Mouse (Mus musculus): ENCODE results near the gene Smdt1. TPM values are rescaled to one million over a fixed set of nuclear protein-coding genes. Genes with fewer than 3 reads are reported as not detected.

Gene Smdt1
- total RNA-seq, 1 experiment from 2014 or later = 61.4 TPM

GRCm38 (mm10) chr15:82341036-82341501 is 2.3 kb downstream of the Smdt1 start:
- ATAC-seq (replicated peaks in 1 of 2; ENCODE audit: insufficient read depth in 1 of 2, low FRiP score in 2 of 2, low TSS enrichment in 1 of 2, low read depth in 1 of 2, poor library complexity in 2 of 2, severe bottlenecking in 2 of 2) = 0 out of 4 replicates have a peak, but pooled peaks of 1 of the 2 experiments have one; percentile 6

DNA sequence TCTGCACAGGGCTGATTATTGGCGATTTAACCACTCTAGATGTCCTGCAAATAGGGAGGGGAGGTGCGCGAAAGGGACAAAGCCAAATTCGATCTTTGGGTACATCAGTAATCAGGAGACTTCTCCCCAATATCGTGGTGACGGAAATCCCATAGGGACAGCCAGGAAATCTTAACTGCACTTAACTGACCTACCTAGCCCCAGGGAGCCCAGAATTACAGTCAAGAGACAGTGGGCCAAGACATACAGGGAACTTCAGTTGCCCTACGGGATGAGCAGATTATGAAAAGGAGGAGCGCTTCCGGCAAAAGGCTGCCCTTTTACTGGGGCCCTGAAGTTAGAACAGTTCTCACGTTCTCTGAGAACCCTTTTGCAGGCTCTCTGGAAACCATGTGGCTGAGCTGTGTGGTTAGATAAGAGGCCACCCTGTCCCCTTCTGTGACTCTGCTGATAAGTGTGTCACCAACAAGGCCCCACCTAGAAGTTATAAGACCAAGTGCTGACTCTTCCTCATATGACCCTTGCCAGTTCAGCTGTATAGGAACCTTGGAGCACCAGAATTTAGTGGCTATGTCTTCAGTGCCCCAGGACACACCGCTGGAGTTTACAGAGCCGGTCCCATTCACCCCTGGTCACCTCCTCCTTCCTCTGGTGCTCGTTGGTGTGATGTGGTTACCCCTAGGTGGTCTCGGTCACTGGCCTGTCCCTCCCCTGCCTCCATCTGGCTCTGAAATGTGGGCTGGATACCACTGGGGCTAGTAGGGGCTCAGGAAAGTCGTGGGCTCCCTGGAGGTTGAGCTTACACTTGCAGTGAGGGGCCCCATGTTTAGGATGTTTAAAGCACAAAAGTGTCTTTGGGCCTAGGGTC is 3.1 kb downstream of the Smdt1 start:
- ATAC-seq (replicated peaks in 1 of 2; ENCODE audit: insufficient read depth in 1 of 2, low FRiP score in 2 of 2, low TSS enrichment in 1 of 2, low read depth in 1 of 2, poor library complexity in 2 of 2, severe bottlenecking in 2 of 2) = peak; percentile 34 to 40

GRCm38 (mm10) chr15:82342543-82342935 is 3.8 kb downstream of the Smdt1 start:
- ATAC-seq (replicated peaks in 1 of 2; ENCODE audit: insufficient read depth in 1 of 2, low FRiP score in 2 of 2, low TSS enrichment in 1 of 2, low read depth in 1 of 2, poor library complexity in 2 of 2, severe bottlenecking in 2 of 2) = no peak

GRCm38 (mm10) chr15:82343368-82344287 is 4.9 kb downstream of the Smdt1 start:
- ATAC-seq (replicated peaks in 1 of 2; ENCODE audit: insufficient read depth in 1 of 2, low FRiP score in 2 of 2, low TSS enrichment in 1 of 2, low read depth in 1 of 2, poor library complexity in 2 of 2, severe bottlenecking in 2 of 2) = no peak

- no peak for ATAC-seq (replicated peaks in 1 of 2; ENCODE audit: insufficient read depth in 1 of 2, low FRiP score in 2 of 2, low TSS enrichment in 1 of 2, low read depth in 1 of 2, poor library complexity in 2 of 2, severe bottlenecking in 2 of 2)
Measured at GRCm38 (mm10) chr15:82344971-82345370, 6.2 kb downstream of the Smdt1 start.

DNA sequence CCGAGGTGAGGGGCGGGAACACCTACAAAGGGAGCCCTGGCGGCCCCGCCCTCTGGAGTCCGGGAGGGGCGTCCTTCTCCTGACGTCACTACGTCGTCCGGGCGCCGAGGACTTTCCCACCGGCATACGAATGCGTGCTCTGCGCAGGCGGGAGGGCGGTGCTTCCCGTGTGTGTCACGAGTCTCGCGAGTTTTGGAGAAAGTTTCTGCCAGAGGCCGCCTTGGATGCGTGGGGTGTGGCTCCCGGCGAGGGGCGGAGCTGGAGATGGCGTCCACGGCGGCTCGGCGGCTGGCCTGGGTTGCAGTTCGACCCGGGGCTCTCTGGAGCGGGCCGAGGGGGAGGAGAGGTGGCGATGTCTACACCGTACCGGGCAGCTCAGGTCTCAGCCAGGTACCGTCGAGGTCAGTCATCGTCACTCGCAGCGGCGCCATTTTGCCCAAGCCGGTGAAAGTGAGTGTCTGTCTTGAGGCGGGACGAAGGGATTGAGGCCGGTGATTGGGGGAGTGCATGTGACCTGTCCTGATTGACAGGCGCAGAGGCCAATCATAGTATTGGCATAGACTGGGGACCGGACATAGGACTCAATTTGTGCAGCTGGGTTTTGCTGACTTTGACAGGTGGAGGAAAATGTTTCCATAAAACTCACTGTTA is 7.2 kb downstream of the Smdt1 start:
- peak; percentile 77 to 83 for ATAC-seq (replicated peaks in 1 of 2; ENCODE audit: insufficient read depth in 1 of 2, low FRiP score in 2 of 2, low TSS enrichment in 1 of 2, low read depth in 1 of 2, poor library complexity in 2 of 2, severe bottlenecking in 2 of 2)

- no peak for ATAC-seq (replicated peaks in 1 of 2; ENCODE audit: insufficient read depth in 1 of 2, low FRiP score in 2 of 2, low TSS enrichment in 1 of 2, low read depth in 1 of 2, poor library complexity in 2 of 2, severe bottlenecking in 2 of 2)
Measured at GRCm38 (mm10) chr15:82346580-82347302, 8.0 kb downstream of the Smdt1 start.

DNA sequence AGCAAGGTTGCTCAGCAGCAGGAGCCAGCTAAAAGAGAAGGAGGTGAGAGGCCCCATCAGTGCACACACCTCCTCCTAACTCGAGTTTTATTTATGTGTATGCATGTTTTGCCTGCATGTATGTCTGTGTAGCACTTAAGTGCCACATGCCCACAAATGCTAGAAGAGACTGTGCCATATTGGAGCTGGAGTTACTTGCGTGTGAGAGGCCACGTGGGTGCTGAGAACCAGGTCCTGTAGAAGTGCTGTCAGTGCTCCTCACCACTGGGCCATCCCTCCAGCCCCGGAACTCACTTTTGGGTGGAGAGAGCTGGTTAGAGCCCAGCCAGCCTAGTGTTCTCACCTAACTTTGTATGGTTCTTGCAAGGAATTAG is 8.5 kb downstream of the Smdt1 start:
- no peak for ATAC-seq (replicated peaks in 1 of 2; ENCODE audit: insufficient read depth in 1 of 2, low FRiP score in 2 of 2, low TSS enrichment in 1 of 2, low read depth in 1 of 2, poor library complexity in 2 of 2, severe bottlenecking in 2 of 2)

- ATAC-seq (replicated peaks in 1 of 2; ENCODE audit: insufficient read depth in 1 of 2, low FRiP score in 2 of 2, low TSS enrichment in 1 of 2, low read depth in 1 of 2, poor library complexity in 2 of 2, severe bottlenecking in 2 of 2) = no peak
Measured at GRCm38 (mm10) chr15:82347852-82348251, 9.1 kb downstream of the Smdt1 start.

GRCm38 (mm10) chr15:82348258-82348998 is 9.7 kb downstream of the Smdt1 start:
- ATAC-seq (replicated peaks in 1 of 2; ENCODE audit: insufficient read depth in 1 of 2, low FRiP score in 2 of 2, low TSS enrichment in 1 of 2, low read depth in 1 of 2, poor library complexity in 2 of 2, severe bottlenecking in 2 of 2) = no peak

- no peak for ATAC-seq (replicated peaks in 1 of 2; ENCODE audit: insufficient read depth in 1 of 2, low FRiP score in 2 of 2, low TSS enrichment in 1 of 2, low read depth in 1 of 2, poor library complexity in 2 of 2, severe bottlenecking in 2 of 2)
Measured at GRCm38 (mm10) chr15:82348999-82349341, 10.2 kb downstream of the Smdt1 start.

- ATAC-seq (replicated peaks in 1 of 2; ENCODE audit: insufficient read depth in 1 of 2, low FRiP score in 2 of 2, low TSS enrichment in 1 of 2, low read depth in 1 of 2, poor library complexity in 2 of 2, severe bottlenecking in 2 of 2) = no peak
Measured at GRCm38 (mm10) chr15:82350349-82350748, 11.6 kb downstream of the Smdt1 start.

DNA sequence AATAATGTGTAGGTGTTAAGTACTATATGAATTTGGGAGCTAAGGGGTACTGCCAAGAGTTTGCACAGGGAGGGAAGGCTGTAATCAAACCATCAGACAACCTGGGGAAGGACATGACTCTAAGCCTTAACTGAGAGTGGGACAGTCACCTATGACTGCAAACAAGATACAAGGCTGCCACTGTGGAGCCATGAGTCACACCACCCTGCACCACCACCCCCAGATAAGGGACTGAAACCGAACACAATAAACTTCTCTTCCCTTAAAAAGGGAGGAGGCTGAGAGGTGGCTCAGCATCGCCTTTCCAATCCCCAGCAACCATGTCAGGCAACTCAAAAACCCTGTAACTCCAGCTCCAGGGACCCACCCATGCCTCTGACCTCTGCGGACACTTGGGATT is 12.7 kb downstream of the Smdt1 start:
- no peak for ATAC-seq (replicated peaks in 1 of 2; ENCODE audit: insufficient read depth in 1 of 2, low FRiP score in 2 of 2, low TSS enrichment in 1 of 2, low read depth in 1 of 2, poor library complexity in 2 of 2, severe bottlenecking in 2 of 2)

DNA sequence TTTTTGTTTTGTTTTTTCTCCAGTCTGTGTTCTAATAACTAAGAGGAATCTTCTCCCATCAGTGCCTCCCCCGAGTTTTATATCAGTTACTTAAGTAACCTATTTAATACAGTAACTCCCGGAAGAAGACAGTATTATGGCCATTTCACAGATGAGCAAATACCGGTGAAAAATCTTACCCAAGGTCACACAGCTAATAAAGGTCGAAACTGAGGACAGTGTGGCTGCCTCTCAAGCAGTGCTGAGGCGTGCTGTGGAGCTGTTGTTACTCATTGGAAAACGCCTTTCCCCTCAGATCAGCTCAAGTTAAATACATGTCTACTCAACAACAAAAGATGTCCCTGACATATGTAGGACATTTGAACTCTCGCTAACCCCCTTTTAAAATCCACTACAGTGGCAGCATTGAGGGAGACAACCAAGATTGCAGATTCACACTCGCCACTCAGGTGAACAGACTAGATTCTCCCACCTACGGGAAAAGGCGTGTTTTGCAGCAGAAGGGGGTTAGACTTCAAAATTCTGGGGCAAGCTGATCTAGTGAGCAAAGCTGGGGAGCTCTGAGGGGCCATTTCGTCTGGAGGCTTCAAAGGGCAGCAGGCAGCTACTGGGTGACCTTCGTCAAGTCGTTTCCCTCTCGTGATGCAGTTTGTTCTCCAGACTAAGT is 14.5 kb downstream of the Smdt1 start:
- ATAC-seq (replicated peaks in 1 of 2; ENCODE audit: insufficient read depth in 1 of 2, low FRiP score in 2 of 2, low TSS enrichment in 1 of 2, low read depth in 1 of 2, poor library complexity in 2 of 2, severe bottlenecking in 2 of 2) = no peak

GRCm38 (mm10) chr15:82353745-82354113 is 15.0 kb downstream of the Smdt1 start:
- peak in 1 of 2 experiments; percentile 6; a peak in 1 of 4 replicates for ATAC-seq (replicated peaks in 1 of 2; ENCODE audit: insufficient read depth in 1 of 2, low FRiP score in 2 of 2, low TSS enrichment in 1 of 2, low read depth in 1 of 2, poor library complexity in 2 of 2, severe bottlenecking in 2 of 2)
